Comparison of ENCODE assay signal across 24 mouse cellular contexts in genomic region chr2:71176329-71177249, GRCm38 (mm10). TPM values are rescaled to one million over a fixed set of nuclear protein-coding genes. Genes with fewer than 3 reads are reported as not detected.
DNase-seq lines count a peak whose midpoint lies in the region; ATAC-seq and TF ChIP-seq lines count a peak whose summit lies in the region.
"Had no signal": no experiment of that assay in that cellular context is flagged by ENCODE, and none has a peak within 500 bp of the region (broad histone marks: within the 10 kb centered on the region; RNA-seq: fewer than 3 reads in every experiment).

No protein-coding gene starts in this region.

- DNase-seq in lung, embryonic 14.5 days = peak; percentile 36
- DNase-seq in lung, postnatal 0 days (ENCODE audit: low spot score) = no peak
- DNase-seq in A20 (ENCODE audit: low read depth, low spot score) = peak; percentile 16
- DNase-seq in liver, postnatal 0 days = no peak
- DNase-seq in cerebellum, adult 2 months = no peak
- DNase-seq in cerebellum, adult 18-20 months = no peak
- DNase-seq: adrenal gland, postnatal 14 days; B cell, adult 2 months; cerebellum, adult 11-12 months; cerebellum, postnatal 10 days; embryo, embryonic 11 days; gastrocnemius, postnatal 14 days; heart, postnatal 36 days had no signal

- TF ChIP-seq EP300 in lung, postnatal 0 days (IDR thresholded peaks at IDR 0.05) = no peak
- no peak for TF ChIP-seq EP300 in liver, postnatal 0 days (IDR thresholded peaks at IDR 0.05; ENCODE audit: low read depth)

- H3K27ac ChIP-seq in lung, embryonic 14.5 days (ENCODE audit: low read depth) = no peak overlapping the region
- H3K27ac ChIP-seq in lung, postnatal 0 days (ENCODE audit: low read length) = no peak overlapping the region
- no peak overlapping the region for H3K27ac ChIP-seq in liver, embryonic 12.5 days
- H3K27ac ChIP-seq in liver, postnatal 0 days (ENCODE audit: low read depth) = no peak overlapping the region
- H3K27ac ChIP-seq in cerebellum, adult 2 months (ENCODE audit: insufficient read depth, low read length) = no peak overlapping the region
- no peak overlapping the region for H3K27ac ChIP-seq in forebrain, embryonic 12.5 days
- H3K27ac ChIP-seq: embryonic facial prominence, embryonic 15.5 days; hindbrain, embryonic 15.5 days had no signal

- 31% methylated on average over 9 of the region's 9 CpGs for WGBS in lung, embryonic 14.5 days
- 41% methylated on average over 9 of the region's 9 CpGs for WGBS in lung, postnatal 0 days
- WGBS in liver, embryonic 12.5 days (ENCODE audit: insufficient replicate concordance) = 32% methylated on average over 9 of the region's 9 CpGs
- 43% methylated on average over 9 of the region's 9 CpGs for WGBS in liver, postnatal 0 days (ENCODE audit: insufficient replicate concordance)
- 55% methylated on average over 9 of the region's 9 CpGs for WGBS in cerebellum, adult 2 months
- WGBS in forebrain, embryonic 12.5 days = 74% methylated on average over 9 of the region's 9 CpGs

- no peak for TF ChIP-seq CTCF in lung, embryonic 14.5 days (IDR thresholded peaks at IDR 0.05; ENCODE audit: low read depth)
- TF ChIP-seq CTCF in lung, postnatal 0 days (IDR thresholded peaks at IDR 0.05) = no peak
- no peak for TF ChIP-seq CTCF in liver, postnatal 0 days (IDR thresholded peaks at IDR 0.05; ENCODE audit: low read depth)
- no peak for TF ChIP-seq CTCF in cerebellum, adult 2 months (IDR thresholded peaks at IDR 0.05; ENCODE audit: borderline replicate concordance, insufficient read depth, low read depth, low read length)

- no peak for TF ChIP-seq POLR2A in cerebellum, adult 2 months (IDR thresholded peaks at IDR 0.05; ENCODE audit: borderline replicate concordance, insufficient read depth, low read length)

- H3K4me2 ChIP-seq in lung, embryonic 14.5 days = no peak overlapping the region
- no peak overlapping the region for H3K4me2 ChIP-seq in lung, postnatal 0 days (replicated peaks; ENCODE audit: low read depth, low read length)
- H3K4me2 ChIP-seq in liver, embryonic 12.5 days = peak overlapping the region; percentile 17
- peak overlapping the region; percentile 7; the same call in 1 of the 2 replicates for H3K4me2 ChIP-seq in liver, postnatal 0 days (ENCODE audit: low read depth, low read length)
- no peak overlapping the region for H3K4me2 ChIP-seq in forebrain, embryonic 12.5 days
- H3K4me2 ChIP-seq: embryonic facial prominence, embryonic 15.5 days; heart, embryonic 12.5 days; hindbrain, embryonic 15.5 days had no signal

- H3K9ac ChIP-seq in lung, embryonic 14.5 days = no peak overlapping the region
- no peak overlapping the region for H3K9ac ChIP-seq in lung, postnatal 0 days (replicated peaks; ENCODE audit: low read depth)
- no peak overlapping the region for H3K9ac ChIP-seq in liver, embryonic 12.5 days
- H3K9ac ChIP-seq in liver, postnatal 0 days (replicated peaks) = no peak overlapping the region
- no peak overlapping the region for H3K9ac ChIP-seq in forebrain, embryonic 12.5 days
- H3K9ac ChIP-seq: embryonic facial prominence, embryonic 15.5 days; heart, embryonic 12.5 days; hindbrain, embryonic 15.5 days had no signal

- no peak overlapping the region for H3K4me3 ChIP-seq in lung, embryonic 14.5 days (ENCODE audit: low read depth, low read length)
- H3K4me3 ChIP-seq in lung, postnatal 0 days (ENCODE audit: low read depth, low read length) = no peak overlapping the region
- no peak overlapping the region for H3K4me3 ChIP-seq in liver, embryonic 12.5 days
- H3K4me3 ChIP-seq in liver, postnatal 0 days (ENCODE audit: low read depth, low read length) = no peak overlapping the region
- H3K4me3 ChIP-seq in cerebellum, adult 2 months (replicated peaks; ENCODE audit: insufficient read depth, low read depth, low read length) = no peak overlapping the region
- no peak overlapping the region for H3K4me3 ChIP-seq in forebrain, embryonic 12.5 days (replicated peaks)
- H3K4me3 ChIP-seq: embryonic facial prominence, embryonic 15.5 days; erythroblast, embryonic 14.5 days; heart, embryonic 12.5 days; hindbrain, embryonic 15.5 days had no signal

- H3K36me3 ChIP-seq in lung, embryonic 14.5 days (ENCODE audit: insufficient read depth) = no peaks in the 10 kb centered on the region
- no peaks in the 10 kb centered on the region for H3K36me3 ChIP-seq in lung, postnatal 0 days (ENCODE audit: insufficient read depth, low read length)
- H3K36me3 ChIP-seq in liver, embryonic 12.5 days = no peaks in the 10 kb centered on the region
- H3K36me3 ChIP-seq in liver, postnatal 0 days (replicated peaks; ENCODE audit: insufficient read depth, low read length) = no peaks in the 10 kb centered on the region
- no peaks in the 10 kb centered on the region for H3K36me3 ChIP-seq in forebrain, embryonic 12.5 days (replicated peaks)
- H3K36me3 ChIP-seq: embryonic facial prominence, embryonic 15.5 days; G1E; heart, embryonic 12.5 days; hindbrain, embryonic 15.5 days had no signal

- H3K4me1 ChIP-seq in lung, embryonic 14.5 days (ENCODE audit: insufficient read depth) = no peaks in the 10 kb centered on the region; the same call in 1 of the 2 replicates
- no peaks in the 10 kb centered on the region for H3K4me1 ChIP-seq in lung, postnatal 0 days (ENCODE audit: insufficient read depth, low read depth, low read length)
- H3K4me1 ChIP-seq in liver, embryonic 12.5 days = peaks cover 34% of the 10 kb centered on the region
- no peaks in the 10 kb centered on the region for H3K4me1 ChIP-seq in liver, postnatal 0 days (ENCODE audit: insufficient read depth)
- no peaks in the 10 kb centered on the region for H3K4me1 ChIP-seq in cerebellum, adult 2 months (ENCODE audit: control insufficient read depth, insufficient read depth, low read length)
- H3K4me1 ChIP-seq in forebrain, embryonic 12.5 days = no peaks in the 10 kb centered on the region
- H3K4me1 ChIP-seq: hindbrain, embryonic 15.5 days had no signal

- ATAC-seq in lung, embryonic 14.5 days (ENCODE audit: insufficient read depth) = no peak
- no peak for ATAC-seq in lung, postnatal 0 days
- no peak for ATAC-seq in liver, embryonic 12.5 days
- no peak for ATAC-seq in liver, postnatal 0 days
- no peak for ATAC-seq in forebrain, embryonic 12.5 days (ENCODE audit: low FRiP score)
- ATAC-seq: activated CD4-positive, CD25-positive, alpha-beta regulatory T cell, adult 4 months; CD4-positive, CD25-positive, alpha-beta regulatory T cell, adult 4 months; forebrain, embryonic 16.5 days; Patski had no signal

- no peaks in the 10 kb centered on the region for H3K9me3 ChIP-seq in lung, embryonic 14.5 days (ENCODE audit: low read depth, low read length)
- H3K9me3 ChIP-seq in lung, postnatal 0 days (ENCODE audit: low read length) = no peaks in the 10 kb centered on the region
- H3K9me3 ChIP-seq in liver, embryonic 12.5 days (replicated peaks) = no peaks in the 10 kb centered on the region
- H3K9me3 ChIP-seq in liver, postnatal 0 days (ENCODE audit: low read length) = no peaks in the 10 kb centered on the region
- H3K9me3 ChIP-seq in forebrain, embryonic 12.5 days = no peaks in the 10 kb centered on the region
- H3K9me3 ChIP-seq: embryonic facial prominence, embryonic 15.5 days; G1E; hindbrain, embryonic 15.5 days had no signal

- no peaks in the 10 kb centered on the region for H3K27me3 ChIP-seq in lung, embryonic 14.5 days (ENCODE audit: insufficient read depth, low read length)
- no peaks in the 10 kb centered on the region for H3K27me3 ChIP-seq in lung, postnatal 0 days (replicated peaks; ENCODE audit: insufficient read depth, low read length)
- H3K27me3 ChIP-seq in liver, embryonic 12.5 days (replicated peaks) = peaks cover 12% of the 10 kb centered on the region
- no peaks in the 10 kb centered on the region for H3K27me3 ChIP-seq in liver, postnatal 0 days (ENCODE audit: insufficient read depth, low read length)
- H3K27me3 ChIP-seq in cerebellum, adult 2 months (ENCODE audit: control insufficient read depth, insufficient read depth, low read length) = no peaks in the 10 kb centered on the region
- H3K27me3 ChIP-seq in forebrain, embryonic 12.5 days = no peaks in the 10 kb centered on the region
- H3K27me3 ChIP-seq: embryonic facial prominence, embryonic 15.5 days; heart, embryonic 12.5 days; hindbrain, embryonic 15.5 days; Patski had no signal

RNA-seq across cellular contexts. Expression of gene Dync1i2, which starts 34.9 kb away (rescaled TPM):
- polyA plus RNA-seq in lung, embryonic 14.5 days (2014; fragmentation: Nextera tagmentation; extraction: Ambion mirVana) = 110 and 112 TPM in 2 replicates
- 76.6 and 83.9 TPM in 2 replicates for polyA plus RNA-seq in lung, postnatal 0 days (2015; fragmentation: Nextera tagmentation; extraction: Ambion mirVana)
- 42.0 and 43.0 TPM in 2 replicates for polyA plus RNA-seq in liver, embryonic 12.5 days (2016; fragmentation: Nextera tagmentation; extraction: Ambion mirVana)
- 20.9 and 21.5 TPM in 2 replicates for polyA plus RNA-seq in liver, postnatal 0 days (2015; fragmentation: Nextera tagmentation; extraction: Ambion mirVana)
- polyA plus RNA-seq in cerebellum, adult 2 months (2012; rRNA removed) = 129 and 130 TPM in 2 replicates
- polyA plus RNA-seq in forebrain, embryonic 12.5 days (2016; fragmentation: Nextera tagmentation; extraction: Ambion mirVana) = 171 and 182 TPM in 2 replicates

RNA-seq across cellular contexts. Expression of gene Cybrd1, which starts 58.9 kb away (rescaled TPM):
- polyA plus RNA-seq in lung, embryonic 14.5 days (2014; fragmentation: Nextera tagmentation; extraction: Ambion mirVana) = 1.2 and 1.3 TPM in 2 replicates
- 4.1 and 4.5 TPM in 2 replicates for polyA plus RNA-seq in lung, postnatal 0 days (2015; fragmentation: Nextera tagmentation; extraction: Ambion mirVana)
- 0.97 and 1.1 TPM in 2 replicates for polyA plus RNA-seq in liver, embryonic 12.5 days (2016; fragmentation: Nextera tagmentation; extraction: Ambion mirVana)
- polyA plus RNA-seq in liver, postnatal 0 days (2015; fragmentation: Nextera tagmentation; extraction: Ambion mirVana) = 0.20 and 0.22 TPM in 2 replicates
- 1.0 and 1.2 TPM in 2 replicates for polyA plus RNA-seq in cerebellum, adult 2 months (2012; rRNA removed)
- polyA plus RNA-seq in forebrain, embryonic 12.5 days (2016; fragmentation: Nextera tagmentation; extraction: Ambion mirVana) = 0.38 and 0.41 TPM in 2 replicates
- polyA plus RNA-seq: erythroblast, embryonic 14.5 days; G1E had no signal

Comparison
In these comparisons a context has a peak if more than half of its experiments do, and no peak if none do; other contexts are left out.
1. DNase-seq: peak in lung, embryonic 14.5 days (single experiment) and A20 (single experiment); none in lung, postnatal 0 days (single experiment), liver, postnatal 0 days (single experiment), cerebellum, adult 2 months (0 of 2) and cerebellum, adult 18-20 months (0 of 2).
2. H3K4me2 ChIP-seq: peak in liver, embryonic 12.5 days (single experiment) and liver, postnatal 0 days (single experiment); none in lung, embryonic 14.5 days (single experiment), lung, postnatal 0 days (single experiment) and forebrain, embryonic 12.5 days (single experiment).